Mouse (Mus musculus) hindbrain, embryonic 11.5 days (tissue): Measurements from ENCODE around the gene Mtmr1. TPM values are rescaled to one million over a fixed set of nuclear protein-coding genes. Genes with fewer than 3 reads are reported as not detected.

Experiments used
- ATAC-seq: fragments of 200-750 bp; cut with Nextera tagmentation; 2 replicates; pipeline ENCODE4 v1.8.0; 2017; ENCODE audit warnings: mild to moderate bottlenecking, moderate TSS enrichment, moderate library complexity; ENCODE audit not compliant: low FRiP score
- DNase-seq: peaks from one replicate; pipeline ENCODE4 v3.0.0-alpha.2; 2015; ENCODE audit warnings: low spot score
- H3K27ac ChIP-seq: fragments of 300-500 bp; sonication (generic); 2 replicates; pipeline ENCODE4 v1.5.1; 2014; ENCODE audit warnings: mild to moderate bottlenecking, low read depth, low read length
- H3K27me3 ChIP-seq: fragments of 300-500 bp; sonication (generic); 2 replicates; pipeline ENCODE4 v1.6.1; 2014; ENCODE audit warnings: mild to moderate bottlenecking, low read length, moderate library complexity, mixed read lengths; ENCODE audit not compliant: control insufficient read depth, insufficient read depth
- H3K36me3 ChIP-seq: fragments of 300-500 bp; sonication (generic); 2 replicates; pipeline ENCODE4 v1.6.1; 2014; ENCODE audit warnings: mild to moderate bottlenecking, low read length, moderate library complexity, mixed read lengths; ENCODE audit not compliant: control insufficient read depth, insufficient read depth
- H3K4me1 ChIP-seq: fragments of 300-500 bp; sonication (generic); replicated peaks from 2 replicates; pipeline ENCODE4 v1.6.1; 2014; ENCODE audit warnings: low read length, mixed read lengths; ENCODE audit not compliant: control insufficient read depth, insufficient read depth
- H3K4me2 ChIP-seq: fragments of 300-500 bp; sonication (generic); replicated peaks from 2 replicates; pipeline ENCODE4 v1.6.1; 2014; ENCODE audit warnings: mild to moderate bottlenecking, low read depth, low read length
- H3K4me3 ChIP-seq: fragments of 300-500 bp; sonication (generic); 2 replicates; pipeline ENCODE4 v1.5.1; 2014; ENCODE audit warnings: low read depth, low read length
- H3K9ac ChIP-seq: fragments of 300-500 bp; sonication (generic); 2 replicates; pipeline ENCODE4 v1.6.1; 2014; ENCODE audit warnings: low read depth, low read length
- H3K9me3 ChIP-seq: fragments of 300-500 bp; sonication (generic); 2 replicates; pipeline ENCODE4 v1.6.1; 2016; ENCODE audit warnings: low read length; ENCODE audit not compliant: control insufficient read depth
- WGBS: fragments of 180-500 bp; shearing (Covaris S2); extraction: QIAGEN DNeasy Blood & Tissue Kit; methylation state at CpG from one replicate; pipeline ENCODE4 v1.1.7; 2014; 5-methylcytosine and 5-hydroxymethylcytosine counted together
- polyA plus RNA-seq: library from polyadenylated mRNA; unstranded; fragments of >200 nt; fragmentation: Nextera tagmentation; extraction: Ambion mirVana; gene quantifications from 2 replicates; pipeline ENCODE4 v1.2.1, GENCODE M21; 2014

The Mtmr1 gene
- polyA plus RNA-seq, 1 experiment from 2014 or later = 14.7 TPM

- Histone ChIP-seq H3K27ac (no peak overlapping the region), H3K36me3 (no peaks in the 10 kb centered on the region), H3K4me2 (no peak overlapping the region), H3K9ac (no peak overlapping the region), H3K27me3 (no peaks in the 10 kb centered on the region), H3K4me1 (no peaks in the 10 kb centered on the region), H3K4me3 (no peak overlapping the region), H3K9me3 (no peaks in the 10 kb centered on the region)
- DNase-seq (no peak), ATAC-seq (no peak)
These were observed 62.9 kb downstream of the Mtmr1 start for GRCm38 (mm10) chrX:71427491-71427890.

GRCm38 (mm10) chrX:71430900-71431299 is 66.3 kb downstream of the Mtmr1 start:
- ATAC-seq (no peak), DNase-seq (no peak)
- WGBS = 81% methylated on average over 5 of the region's 5 CpGs
- Histone ChIP-seq H3K36me3 (no peaks in the 10 kb centered on the region), H3K4me1 (no peaks in the 10 kb centered on the region), H3K9ac (no peak overlapping the region), H3K4me2 (no peak overlapping the region), H3K27ac (no peak overlapping the region), H3K27me3 (no peaks in the 10 kb centered on the region), H3K4me3 (no peak overlapping the region), H3K9me3 (no peaks in the 10 kb centered on the region)

GRCm38 (mm10) chrX:71434448-71434847 is 69.9 kb downstream of the Mtmr1 start:
- ATAC-seq (peak; percentile 67), DNase-seq (peak; percentile 26)
- Histone ChIP-seq H3K4me3 (no peak overlapping the region), H3K27ac (no peak overlapping the region), H3K4me1 (no peaks in the 10 kb centered on the region), H3K36me3 (no peaks in the 10 kb centered on the region), H3K9ac (no peak overlapping the region), H3K9me3 (no peaks in the 10 kb centered on the region), H3K27me3 (no peaks in the 10 kb centered on the region), H3K4me2 (no peak overlapping the region)
- 33% methylated on average over 1 of the region's 1 CpGs for WGBS

- no peaks in the 10 kb centered on the region for H3K27me3 ChIP-seq
- H3K27ac ChIP-seq = no peak overlapping the region
- H3K36me3 ChIP-seq = no peaks in the 10 kb centered on the region
- H3K9me3 ChIP-seq = no peaks in the 10 kb centered on the region
- H3K4me1 ChIP-seq = no peaks in the 10 kb centered on the region
- no peak overlapping the region for H3K4me2 ChIP-seq
- WGBS = 39% methylated on average over 8 of the region's 8 CpGs
- no peak overlapping the region for H3K9ac ChIP-seq
- H3K4me3 ChIP-seq = no peak overlapping the region
- DNase-seq (peak; percentile 26), ATAC-seq (peak; percentile 63)
These were observed 70.3 kb downstream of the Mtmr1 start for GRCm38 (mm10) chrX:71434860-71435259.

- Histone ChIP-seq H3K4me1 (no peaks in the 10 kb centered on the region), H3K4me3 (no peak overlapping the region), H3K9me3 (no peaks in the 10 kb centered on the region), H3K27me3 (no peaks in the 10 kb centered on the region), H3K27ac (no peak overlapping the region), H3K4me2 (no peak overlapping the region), H3K9ac (no peak overlapping the region), H3K36me3 (no peaks in the 10 kb centered on the region)
- no peak for DNase-seq
- 81% methylated on average over 2 of the region's 2 CpGs for WGBS
- no peak for ATAC-seq
These were observed 71.0 kb downstream of the Mtmr1 start for GRCm38 (mm10) chrX:71435542-71435941.

GRCm38 (mm10) chrX:71439473-71439872 is 74.9 kb downstream of the Mtmr1 start:
- H3K4me3 ChIP-seq = no peak overlapping the region
- H3K4me1 ChIP-seq = no peaks in the 10 kb centered on the region
- DNase-seq (no peak), ATAC-seq (no peak)
- no peak overlapping the region for H3K27ac ChIP-seq
- WGBS = 89% methylated on average over 6 of the region's 6 CpGs
- H3K9me3 ChIP-seq = no peaks in the 10 kb centered on the region
- no peaks in the 10 kb centered on the region for H3K36me3 ChIP-seq
- H3K4me2 ChIP-seq = no peak overlapping the region
- no peak overlapping the region for H3K9ac ChIP-seq
- no peaks in the 10 kb centered on the region for H3K27me3 ChIP-seq

GRCm38 (mm10) chrX:71442916-71443315 is 78.4 kb downstream of the Mtmr1 start:
- Histone ChIP-seq H3K36me3 (no peaks in the 10 kb centered on the region), H3K9me3 (no peaks in the 10 kb centered on the region), H3K4me1 (no peaks in the 10 kb centered on the region), H3K4me2 (no peak overlapping the region), H3K27me3 (no peaks in the 10 kb centered on the region), H3K4me3 (no peak overlapping the region), H3K9ac (no peak overlapping the region), H3K27ac (no peak overlapping the region)
- DNase-seq (no peak), ATAC-seq (no peak)
- WGBS = 81% methylated on average over 5 of the region's 5 CpGs

- DNase-seq = no peak
- 80% methylated on average over 6 of the region's 6 CpGs for WGBS
- H3K4me3 ChIP-seq = no peak overlapping the region
- H3K9me3 ChIP-seq = no peaks in the 10 kb centered on the region
- ATAC-seq = 0 out of 2 replicates have a peak, but pooled peaks have one; percentile 43
- H3K4me2 ChIP-seq = no peak overlapping the region
- H3K27ac ChIP-seq = no peak overlapping the region
- H3K36me3 ChIP-seq = no peaks in the 10 kb centered on the region
- H3K27me3 ChIP-seq = no peaks in the 10 kb centered on the region
- no peak overlapping the region for H3K9ac ChIP-seq
- no peaks in the 10 kb centered on the region for H3K4me1 ChIP-seq
These were observed 91.6 kb downstream of the Mtmr1 start for GRCm38 (mm10) chrX:71456078-71456737.

- 85% methylated on average over 7 of the region's 7 CpGs for WGBS
These were observed 99.7 kb downstream of the Mtmr1 start for GRCm38 (mm10) chrX:71464138-71464826.

More at GRCm38 (mm10) chrX:71464138-71464826, 99.7 kb downstream of the Mtmr1 start:
- no peak for DNase-seq
- Histone ChIP-seq H3K36me3 (no peaks in the 10 kb centered on the region), H3K9ac (no peak overlapping the region), H3K9me3 (no peaks in the 10 kb centered on the region), H3K4me1 (no peaks in the 10 kb centered on the region), H3K4me3 (no peak overlapping the region), H3K4me2 (no peak overlapping the region), H3K27ac (no peak overlapping the region), H3K27me3 (no peaks in the 10 kb centered on the region)
- ATAC-seq = no peak
